Mouse (Mus musculus) adrenal gland, adult 2 months (tissue): ENCODE measurements at regions not wholly inside any gene's neighbourhood (a gene's known extent, or its start where the extent isn't known, plus 50 kb on each side); places are given as distances from the start of the nearest gene placed in this dataset.
"Not testable (repeated sequence)": the region's sequence is repeated elsewhere in the genome, so short reads cannot be mapped to it uniquely, and the experiment has no call there.

ENCODE experiments used
- DNase-seq: peaks from one replicate; pipeline ENCODE4 v3.0.0; 2021

DNA sequence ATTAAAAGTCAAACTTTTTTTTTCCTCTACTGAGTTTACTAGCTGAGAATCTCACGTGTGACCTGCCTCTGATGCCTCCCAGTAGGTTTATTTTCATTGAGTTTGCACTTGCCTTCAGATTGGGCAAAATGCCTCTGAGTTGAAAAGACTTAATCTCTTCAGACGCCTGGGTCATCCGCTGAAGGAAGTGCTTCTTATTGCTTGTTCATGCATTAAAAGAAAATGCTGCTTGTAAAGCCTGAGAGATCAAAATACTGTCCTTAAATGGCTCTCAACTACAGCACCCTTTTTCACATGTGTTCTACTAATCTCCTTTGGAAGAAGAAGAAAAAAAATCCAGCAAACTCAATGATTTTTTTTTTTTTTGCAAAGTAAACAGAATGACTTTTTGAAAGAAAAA, 351.5 kb downstream of the Kcnh5 start:
- DNase-seq = no peak

DNA sequence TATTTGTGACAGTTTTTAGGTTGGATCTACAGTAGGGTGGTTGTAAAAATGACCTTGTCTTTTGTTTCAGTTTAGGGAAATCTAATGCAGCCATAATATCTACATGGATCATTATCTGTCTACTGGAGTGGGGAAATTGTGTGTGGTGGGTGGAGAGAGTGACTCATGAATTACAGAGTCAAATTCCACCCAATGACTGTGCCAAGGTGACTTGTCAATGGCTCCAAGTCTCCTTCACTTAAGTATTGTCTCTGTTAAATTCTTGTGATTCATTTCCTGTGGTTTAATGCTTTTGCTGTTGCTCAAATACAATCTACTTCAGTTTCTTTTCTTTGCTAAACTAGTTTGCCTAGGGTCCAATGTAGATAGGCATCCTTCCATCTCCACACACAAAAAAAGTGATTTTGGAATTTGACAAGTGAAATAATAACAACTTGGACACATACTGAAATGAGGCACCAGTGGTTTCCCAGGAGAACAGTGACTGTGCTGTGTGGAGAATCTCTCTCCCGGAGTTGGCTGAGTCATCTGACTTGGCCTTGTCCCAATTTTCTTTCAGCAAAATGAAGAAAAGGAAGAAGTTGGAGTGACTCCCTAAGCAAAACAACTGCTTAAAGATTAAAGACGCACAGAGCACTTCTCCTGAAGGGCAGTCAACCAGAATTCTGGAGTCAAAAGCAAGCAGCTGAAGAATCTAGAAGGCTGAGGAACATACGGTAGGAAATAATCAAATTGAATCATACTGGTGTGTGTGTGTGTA, 352.2 kb downstream of the Kcnh5 start:
- DNase-seq = peak; percentile 61

DNA sequence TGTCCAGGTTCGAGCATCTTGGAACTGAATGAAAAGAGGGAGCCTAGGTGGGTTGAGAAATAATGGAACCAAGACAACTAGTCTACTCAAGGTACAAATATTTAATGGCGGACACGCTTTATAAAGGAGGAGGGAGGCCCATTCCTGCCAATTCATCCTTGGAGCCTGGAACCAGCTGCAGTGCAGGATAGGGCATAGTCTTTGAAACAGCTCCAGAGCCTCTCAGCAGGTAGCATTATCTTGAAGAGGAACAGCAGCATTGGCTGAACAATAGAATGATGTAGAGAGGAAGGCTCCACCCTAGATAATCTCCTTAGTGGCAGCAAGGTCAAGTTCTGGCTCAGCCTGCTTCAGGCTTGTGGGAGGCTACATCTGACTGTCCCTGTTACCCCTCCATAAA, 361.0 kb downstream of the Kcnh5 start:
- not testable (repeated sequence) for DNase-seq

DNA sequence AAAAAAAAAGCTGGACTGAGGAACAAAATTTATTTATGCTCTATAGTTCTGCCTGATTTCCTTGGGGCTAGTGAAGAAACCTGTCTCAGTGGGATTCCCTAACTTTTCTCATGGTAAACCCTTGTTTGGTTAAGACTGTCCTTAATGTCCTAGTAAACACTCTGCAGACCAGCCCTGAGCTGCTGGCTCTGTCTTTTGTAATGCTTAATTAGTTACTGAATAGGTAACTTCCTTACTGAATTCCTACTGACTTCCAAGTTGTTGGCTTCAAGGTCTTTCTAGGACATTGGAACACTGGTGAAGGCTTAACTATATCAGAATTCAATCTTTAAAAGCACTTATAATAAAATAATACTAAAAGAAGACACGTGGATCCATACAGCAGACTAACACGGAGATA, 368.6 kb downstream of the Kcnh5 start:
- DNase-seq = not testable (repeated sequence)

DNA sequence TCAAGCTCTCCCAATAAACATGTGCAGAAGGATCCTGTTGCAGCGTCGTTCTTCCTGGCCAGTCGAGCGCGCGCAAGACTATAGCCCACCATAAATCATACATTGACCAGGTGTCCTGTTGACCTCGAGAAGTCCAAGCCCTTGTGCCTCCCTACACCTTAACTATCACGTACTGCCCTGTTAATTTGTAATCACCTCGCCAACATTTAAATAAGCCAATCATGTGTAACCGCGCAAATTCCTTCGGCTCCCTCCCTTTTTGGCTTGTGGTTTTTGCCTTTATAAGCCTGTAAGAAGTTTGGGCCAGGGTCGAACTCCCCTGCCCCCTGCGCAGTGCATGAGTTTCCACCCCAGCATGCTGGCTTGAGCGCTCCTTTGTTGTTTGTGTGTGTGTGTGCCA, 369.2 kb downstream of the Kcnh5 start:
- not testable (repeated sequence) for DNase-seq

DNA sequence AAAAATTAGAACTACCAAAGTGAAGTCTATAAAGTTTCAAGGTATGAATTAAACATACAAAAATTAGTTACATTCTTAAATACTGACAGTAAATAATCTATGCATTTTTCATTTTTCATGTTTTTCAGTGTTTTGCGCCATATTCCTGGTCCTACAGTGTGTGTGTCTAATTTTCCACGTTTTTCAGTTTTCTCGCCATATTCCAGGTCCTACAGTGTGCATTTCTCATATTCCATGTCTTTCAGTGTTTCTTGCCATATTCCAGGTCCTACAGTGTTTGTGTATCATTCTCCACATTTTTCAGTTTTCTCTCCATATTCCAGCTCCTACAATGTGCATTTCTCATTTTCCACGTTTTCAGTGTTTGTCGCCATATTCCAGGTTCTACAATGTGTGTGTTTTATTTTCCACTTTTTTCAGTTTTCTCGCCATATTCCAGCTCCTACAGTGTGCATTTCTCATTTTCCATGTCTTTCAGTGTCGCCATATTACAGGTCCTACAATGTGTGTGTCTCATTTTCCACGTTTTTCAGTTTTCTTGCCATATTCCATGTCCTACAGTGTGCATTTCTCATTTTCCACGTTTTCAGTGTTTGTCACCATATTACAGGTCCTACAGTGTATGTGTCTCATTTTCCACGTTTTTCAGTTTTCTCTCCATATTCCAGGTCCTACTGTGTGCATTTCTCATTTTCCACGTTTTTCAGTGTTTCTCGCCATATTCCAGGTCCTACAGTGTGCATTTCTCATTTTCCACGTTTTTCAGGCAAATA, 373.2 kb downstream of the Kcnh5 start:
- DNase-seq = no peak

DNA sequence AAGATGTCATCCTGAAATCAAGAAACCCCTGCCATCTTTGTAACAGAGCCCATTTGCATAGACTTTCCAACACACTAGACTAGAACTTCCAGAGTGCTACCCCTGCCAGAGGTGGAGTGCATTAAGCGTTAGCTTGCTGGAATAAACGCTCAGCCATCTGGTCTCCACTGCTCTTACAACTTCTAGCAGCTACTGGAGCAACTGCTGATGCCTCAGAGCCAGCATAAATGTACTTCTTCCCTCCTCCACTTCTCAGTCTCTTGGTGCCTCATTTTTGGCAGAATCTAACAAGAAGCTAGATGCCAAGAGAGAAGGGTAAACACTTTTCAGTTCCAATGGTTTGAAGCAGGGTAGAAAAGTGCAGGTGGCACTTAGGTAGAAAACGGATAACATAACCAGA, 385.1 kb downstream of the Kcnh5 start:
- no peak for DNase-seq

DNA sequence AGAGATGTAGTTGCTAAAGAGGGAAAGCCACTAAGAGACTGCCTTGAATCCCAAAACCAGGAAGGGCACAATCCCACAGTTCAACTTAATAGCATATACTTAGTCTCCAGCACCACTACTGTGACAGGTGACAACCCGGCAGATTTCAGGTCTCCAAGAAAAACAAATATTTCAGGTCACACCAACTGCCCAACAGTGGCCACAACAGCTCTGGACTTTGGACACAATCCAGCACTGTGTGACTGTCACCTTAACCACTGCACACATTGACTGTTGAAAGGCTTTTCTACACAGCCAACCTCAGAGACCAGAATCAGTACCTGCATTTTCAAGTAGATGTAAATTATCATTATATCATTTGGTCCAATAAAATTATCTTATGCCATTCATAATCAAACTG, 414.8 kb downstream of the Kcnh5 start:
- DNase-seq = no peak

DNA sequence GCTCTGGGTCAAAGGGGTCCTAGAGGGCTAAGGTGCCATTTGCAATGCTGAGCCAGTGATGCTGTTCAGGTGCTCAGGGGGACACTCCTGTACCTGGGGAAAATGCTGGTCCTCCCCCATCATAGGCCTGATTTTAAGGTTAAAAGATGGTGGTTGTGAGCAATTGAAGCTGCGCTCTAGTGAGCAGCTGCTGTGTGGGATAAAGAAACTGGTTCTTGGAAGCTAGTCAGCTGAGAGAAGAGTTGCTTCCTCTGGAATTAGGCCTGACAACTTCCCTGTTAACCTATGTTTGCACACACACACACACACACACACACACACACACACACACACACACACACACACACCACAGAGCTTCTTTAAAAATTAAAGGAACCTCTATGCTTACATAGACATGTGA, 428.9 kb upstream of the Gm11042 start:
- no peak for DNase-seq

DNA sequence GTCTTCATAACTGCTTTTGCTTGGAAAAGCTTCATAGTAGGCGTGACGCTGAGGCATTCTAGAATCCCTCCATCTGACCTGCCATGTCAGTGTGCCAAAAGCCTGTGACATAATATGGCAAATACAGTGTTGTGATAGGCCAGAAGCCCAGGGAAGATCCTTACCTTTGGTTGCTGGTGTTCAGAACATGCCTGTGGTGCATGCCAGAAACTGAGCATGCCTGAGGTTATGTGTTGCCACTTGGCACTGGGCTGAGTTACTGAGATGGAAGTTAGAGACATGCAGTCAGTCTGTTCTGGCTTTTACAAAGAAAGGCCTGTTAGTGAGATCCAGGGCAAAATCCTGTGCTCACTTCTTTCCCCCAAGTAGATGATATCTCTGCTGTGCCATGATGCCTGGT, 412.7 kb upstream of the Gm11042 start:
- no peak for DNase-seq

DNA sequence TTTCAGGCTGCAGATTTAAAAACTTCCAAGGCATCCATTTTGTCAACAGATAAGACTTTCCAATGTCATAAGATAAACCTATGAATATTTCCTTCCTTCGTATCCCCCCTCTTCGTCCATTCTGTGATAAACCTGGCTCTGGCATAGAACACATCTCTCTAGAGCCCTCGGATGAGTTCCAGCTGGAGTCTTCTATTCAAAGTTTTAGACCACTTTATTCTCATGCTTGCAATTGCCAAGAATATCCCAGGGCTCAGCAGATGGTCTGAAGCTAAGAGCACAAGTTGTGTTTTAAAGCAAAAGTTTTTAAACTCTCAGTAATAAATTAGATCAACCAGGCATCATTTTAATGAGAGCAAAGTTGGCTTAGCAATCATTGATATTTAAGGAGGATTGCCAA, 363.0 kb upstream of the Gm11042 start:
- DNase-seq = no peak

DNA sequence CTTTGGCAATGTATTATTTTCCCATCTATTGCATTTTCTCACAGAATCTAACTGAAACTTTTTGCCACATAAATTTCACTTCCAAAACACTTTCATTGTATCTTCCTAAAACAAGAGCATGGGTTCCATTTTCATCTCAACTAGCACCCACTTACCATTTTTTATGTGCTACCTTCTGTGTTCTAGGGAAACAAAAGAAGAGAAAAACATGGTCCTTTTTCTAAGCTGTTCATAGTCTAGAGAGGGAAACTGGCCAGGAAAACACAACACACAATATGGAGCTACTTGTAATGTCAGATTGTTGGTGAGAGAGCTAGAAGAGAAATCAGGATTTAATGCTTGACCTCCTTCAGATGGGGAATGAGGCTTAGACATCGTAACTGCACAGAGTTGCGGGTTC, 361.6 kb upstream of the Gm11042 start:
- no peak for DNase-seq

DNA sequence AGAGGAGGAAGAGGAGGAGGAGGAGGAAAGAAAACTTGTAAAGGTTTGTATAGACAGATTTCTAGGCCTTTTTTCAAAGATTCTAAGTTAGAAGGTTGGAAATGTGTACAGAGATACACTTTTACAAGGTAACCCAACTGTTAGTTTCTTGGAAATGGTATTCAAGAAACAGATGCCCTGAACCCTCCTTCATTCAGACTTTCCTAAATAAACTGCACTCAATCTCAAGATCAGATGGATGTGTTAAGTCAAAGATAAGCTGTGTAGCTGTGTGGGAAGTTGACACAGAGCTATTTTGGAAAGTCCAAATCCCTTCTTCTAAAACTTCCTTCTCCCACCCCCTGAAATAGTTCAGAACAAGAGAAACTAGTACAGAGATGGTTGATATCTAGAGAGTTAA, 342.2 kb upstream of the Gm11042 start:
- no peak for DNase-seq

DNA sequence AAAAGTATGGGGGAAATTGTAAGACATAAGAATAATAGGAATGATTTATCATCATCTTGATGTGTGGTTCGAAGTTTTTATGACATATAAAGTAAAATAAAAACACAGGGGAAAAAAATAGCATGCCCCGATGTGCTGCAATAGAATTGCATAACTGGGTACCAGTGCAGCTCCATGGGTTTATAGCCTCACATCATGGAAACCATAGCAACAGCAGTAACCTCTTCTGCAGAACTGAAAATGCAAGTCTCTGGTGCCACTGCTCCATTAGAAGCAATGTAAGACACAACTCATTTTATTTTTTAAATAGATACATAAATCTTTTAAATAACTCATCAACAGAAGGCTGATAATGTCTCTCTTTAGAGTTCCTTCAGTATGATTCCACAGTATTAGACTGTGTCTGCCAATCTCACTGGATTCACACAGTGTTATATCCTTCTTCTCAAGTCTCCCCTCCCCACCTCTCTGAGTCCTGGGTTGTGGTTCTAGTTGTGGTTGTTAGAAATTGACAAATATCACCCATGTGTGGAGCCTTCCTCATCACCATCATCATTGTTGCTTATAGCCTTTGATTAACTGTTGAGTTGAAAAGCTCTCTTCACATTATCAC, 340.9 kb upstream of the Gm11042 start:
- no peak for DNase-seq

DNA sequence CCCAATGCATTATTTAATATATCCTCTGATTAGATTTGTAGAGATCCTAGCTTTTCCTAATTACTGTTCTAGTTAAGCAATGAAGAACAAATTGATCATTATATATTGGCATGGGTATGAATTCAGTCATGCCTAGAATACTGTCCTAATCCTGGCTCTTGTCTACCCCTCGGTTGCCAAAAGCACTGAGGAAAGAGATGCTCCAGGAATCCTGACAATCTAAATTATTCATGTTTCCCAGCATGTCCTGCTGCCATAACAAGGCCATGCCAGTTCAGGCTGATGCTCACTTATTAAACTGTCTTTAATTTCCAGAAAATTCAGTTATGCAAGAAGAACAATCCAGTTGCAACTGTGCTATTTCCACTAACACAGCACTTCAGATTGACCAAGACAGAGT, 335.1 kb upstream of the Gm11042 start:
- DNase-seq = no peak

DNA sequence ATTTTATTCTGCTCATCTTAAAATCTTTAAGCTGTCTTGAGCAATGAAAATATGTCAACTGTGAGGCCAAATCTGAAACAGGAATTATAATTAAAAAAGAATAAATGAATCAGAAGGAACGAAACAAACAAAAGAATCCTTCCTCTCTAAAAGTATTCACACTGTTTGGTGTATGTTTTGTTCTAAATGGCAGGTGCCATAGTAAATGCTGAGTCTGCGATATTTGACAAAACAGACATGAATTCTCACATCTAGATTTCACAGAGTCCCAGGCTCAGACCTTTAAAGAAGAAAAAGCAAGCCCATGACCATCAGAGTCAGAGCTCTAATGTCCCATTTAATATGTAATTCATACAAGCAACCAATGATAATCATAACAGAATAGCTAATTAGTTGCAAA, 316.6 kb upstream of the Gm11042 start:
- DNase-seq = no peak

DNA sequence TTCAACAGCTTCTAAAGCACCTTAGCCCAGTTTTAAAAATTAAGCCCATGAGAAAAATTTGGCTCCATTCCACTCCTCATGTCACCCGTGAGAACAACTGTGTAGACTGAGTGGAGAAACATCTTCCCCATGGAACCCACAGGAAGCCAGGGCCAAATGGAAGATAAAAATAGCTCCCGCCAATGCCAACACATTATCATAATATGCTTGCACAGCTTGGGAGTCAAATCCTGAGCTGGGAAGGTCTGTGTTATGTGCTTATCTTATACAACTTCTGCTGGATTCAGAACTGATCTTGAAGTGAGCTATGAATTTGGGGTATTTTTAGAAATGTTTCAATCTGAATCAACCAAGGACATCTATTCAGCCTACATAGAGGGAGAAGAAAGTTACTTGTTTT, 279.0 kb upstream of the Gm11042 start:
- no peak for DNase-seq

DNA sequence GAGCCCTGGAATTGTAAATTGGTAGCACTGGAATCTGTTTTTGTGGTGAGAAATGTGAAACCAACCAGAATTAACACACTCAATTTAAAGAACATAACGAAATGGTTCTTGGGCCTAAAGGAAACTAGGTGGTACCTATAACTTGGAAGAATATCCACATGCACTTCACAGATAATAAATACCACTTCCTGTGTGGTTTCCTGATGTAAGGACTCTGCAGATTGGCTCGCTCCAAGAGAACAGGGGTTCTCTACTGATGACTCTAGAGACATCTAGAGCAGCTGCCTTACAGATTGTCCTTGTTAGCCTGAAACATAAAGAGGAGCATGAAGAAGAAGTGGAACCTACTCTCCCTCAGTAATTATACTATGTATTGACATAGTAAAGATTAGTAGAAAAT, 238.4 kb upstream of the Gm11042 start:
- DNase-seq = no peak

DNA sequence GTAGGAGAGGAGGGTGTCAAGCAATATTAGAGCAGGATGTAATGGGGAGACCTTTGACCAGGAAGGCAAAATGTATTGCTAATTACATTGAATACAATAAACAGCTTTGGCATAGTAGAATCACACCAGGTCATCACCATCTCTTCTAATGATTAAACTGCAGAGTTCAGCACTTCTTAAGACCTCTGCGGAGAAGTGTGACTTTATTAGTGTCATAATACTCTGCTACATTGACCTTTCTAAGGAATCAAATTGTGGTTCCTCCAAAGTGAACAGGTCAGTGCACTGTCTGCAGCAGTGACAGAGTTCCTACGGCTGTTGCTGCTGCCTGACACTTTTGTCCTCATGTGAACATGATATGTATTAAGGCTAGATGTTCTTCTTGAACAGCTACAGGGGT, 228.0 kb upstream of the Gm11042 start:
- no peak for DNase-seq

DNA sequence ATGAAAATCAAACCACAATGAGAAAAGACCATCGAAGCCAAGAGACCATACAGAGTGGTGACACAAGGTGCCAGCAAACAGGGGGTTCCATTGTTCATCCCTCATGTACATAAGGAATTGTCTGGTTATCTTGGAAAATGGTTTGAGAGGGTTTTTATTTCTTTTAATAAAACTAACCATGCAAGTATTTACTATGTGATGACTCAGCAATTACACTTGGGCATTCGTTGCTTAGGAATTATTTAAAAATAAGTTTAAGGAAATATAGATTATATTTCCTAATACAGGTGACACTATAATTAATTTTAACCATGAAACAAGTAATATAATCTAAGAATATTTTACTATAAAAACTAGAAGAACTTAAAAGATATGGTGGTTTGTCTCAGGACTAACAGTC, 218.7 kb upstream of the Gm11042 start:
- DNase-seq = no peak

DNA sequence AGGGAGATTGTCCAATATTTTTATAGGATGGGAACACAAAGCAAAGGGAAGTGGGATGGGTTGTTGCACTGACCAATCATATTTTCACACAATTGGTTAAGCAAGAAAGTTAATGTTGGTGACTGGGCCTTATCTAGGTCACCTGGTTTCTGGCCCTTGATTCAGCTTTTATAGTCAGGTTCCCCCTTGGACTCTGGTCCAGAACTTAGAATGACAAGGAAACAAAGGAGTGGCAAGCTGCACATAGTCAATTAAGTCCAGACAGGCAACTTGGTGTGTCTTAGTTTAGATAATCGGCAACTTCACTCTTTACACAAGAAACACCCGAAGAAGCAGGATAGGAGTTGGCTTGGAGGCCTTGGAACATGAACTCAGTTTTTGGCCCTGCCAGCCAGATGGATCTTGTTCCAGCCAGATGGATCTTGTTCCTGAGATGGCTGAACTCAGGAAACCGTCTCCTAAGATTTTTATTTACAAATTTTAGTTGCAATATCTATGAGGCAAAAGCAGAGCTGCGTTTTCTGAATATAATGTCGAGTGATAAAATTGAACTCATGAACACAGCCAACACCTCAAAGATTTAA, 212.9 kb upstream of the Gm11042 start:
- DNase-seq = no peak

DNA sequence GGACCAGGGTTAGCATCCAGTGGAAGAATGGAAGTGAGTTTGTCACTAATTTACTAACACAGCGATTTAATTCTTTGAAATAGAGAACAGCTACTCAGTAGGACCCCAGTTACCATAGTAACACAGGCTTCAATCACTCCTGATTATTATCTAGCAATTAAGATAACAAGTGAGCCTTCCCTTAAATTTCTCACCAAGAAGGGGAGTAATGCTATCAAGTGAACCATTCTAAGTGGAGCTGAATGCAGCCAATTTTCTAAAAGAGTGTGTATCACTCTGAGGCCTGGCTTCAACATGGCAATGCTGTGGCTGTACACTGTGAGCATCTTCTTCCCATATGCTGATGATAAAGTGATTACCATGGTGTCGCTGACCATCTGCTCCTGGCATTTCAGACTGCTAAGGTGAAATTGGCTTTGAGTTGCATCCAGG, 211.0 kb upstream of the Gm11042 start:
- DNase-seq = no peak

DNA sequence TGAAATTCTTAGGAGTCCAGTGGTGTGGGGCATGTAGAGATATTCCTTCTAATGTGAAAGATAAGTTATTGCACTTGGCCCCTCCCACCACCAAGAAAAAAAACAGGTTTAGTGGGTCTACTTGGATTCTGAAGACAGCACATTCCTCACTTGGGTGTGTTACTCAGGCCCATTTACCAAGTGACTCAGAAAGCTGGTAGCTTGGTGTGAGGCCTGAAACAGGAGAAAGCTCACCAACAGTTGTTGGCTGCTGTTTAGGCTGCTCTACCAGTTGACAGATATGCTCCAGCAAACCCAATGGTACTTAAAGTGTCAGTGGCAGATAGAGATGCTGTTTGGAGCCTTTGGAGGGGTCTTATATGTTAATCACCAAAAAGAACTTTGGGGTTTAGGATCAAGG, 207.8 kb upstream of the Gm11042 start:
- no peak for DNase-seq
